Mouse (Mus musculus): ENCODE data around the gene Pom121l2. TPM values are rescaled to one million over a fixed set of nuclear protein-coding genes. Genes with fewer than 3 reads are reported as not detected.

Gene Pom121l2
- total RNA-seq, 1 experiment from 2014 or later, result not detected

DNA sequence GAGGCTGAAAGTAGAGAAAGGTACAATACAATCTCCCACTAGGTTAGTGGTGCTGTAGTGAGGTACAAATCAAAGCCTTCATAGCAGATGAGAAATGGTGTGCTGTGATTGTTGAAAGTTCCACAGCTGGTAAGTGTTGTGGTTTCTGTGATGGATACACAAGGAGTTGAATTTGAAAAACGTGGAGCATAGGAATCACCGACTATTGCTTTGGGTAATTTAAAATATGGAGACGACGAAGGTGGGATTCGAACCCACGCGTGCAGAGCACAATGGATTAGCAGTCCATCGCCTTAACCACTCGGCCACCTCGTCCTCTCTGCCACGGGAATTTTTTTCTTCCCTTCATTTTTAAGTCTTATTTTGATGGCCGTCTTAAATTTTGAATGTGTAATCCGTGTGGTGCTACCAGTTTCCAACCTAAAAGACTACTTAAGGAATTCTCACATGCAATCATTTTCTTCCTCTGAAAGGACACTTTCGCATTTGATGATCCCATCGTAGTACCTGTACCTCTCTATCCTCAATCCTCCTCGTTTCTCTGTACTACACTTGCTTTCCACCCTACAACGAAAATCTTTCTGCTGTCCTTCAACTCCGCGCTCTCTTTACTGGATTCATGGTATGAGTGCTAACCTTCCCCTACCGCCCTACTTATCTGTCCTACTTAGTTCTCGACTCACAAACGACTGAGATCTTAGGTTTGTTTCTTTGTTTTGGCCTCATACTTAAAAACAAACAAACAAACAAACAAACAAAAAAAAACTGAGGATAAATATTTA, 13.2 kb downstream of the Pom121l2 start:
- no peak for DNase-seq

DNA sequence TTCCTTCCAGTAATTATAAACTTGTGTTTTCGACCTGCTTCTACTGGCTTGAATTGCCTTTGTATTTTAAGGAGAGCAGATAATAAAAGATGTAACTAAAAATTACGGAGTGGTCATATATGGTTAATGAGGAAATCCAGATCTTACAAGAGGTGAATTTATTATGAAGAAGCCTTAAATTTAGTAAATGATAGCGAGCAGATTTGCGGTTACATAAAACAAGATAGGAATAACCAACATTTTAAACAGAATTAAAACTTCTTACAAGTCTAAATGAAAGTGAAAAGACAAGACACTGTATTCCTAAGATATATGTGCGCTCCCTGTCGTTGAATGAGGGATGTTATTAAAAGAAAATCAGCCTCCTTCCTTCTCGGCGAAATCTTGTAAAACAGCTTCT, 13.9 kb downstream of the Pom121l2 start:
- DNase-seq, result no peak

DNA sequence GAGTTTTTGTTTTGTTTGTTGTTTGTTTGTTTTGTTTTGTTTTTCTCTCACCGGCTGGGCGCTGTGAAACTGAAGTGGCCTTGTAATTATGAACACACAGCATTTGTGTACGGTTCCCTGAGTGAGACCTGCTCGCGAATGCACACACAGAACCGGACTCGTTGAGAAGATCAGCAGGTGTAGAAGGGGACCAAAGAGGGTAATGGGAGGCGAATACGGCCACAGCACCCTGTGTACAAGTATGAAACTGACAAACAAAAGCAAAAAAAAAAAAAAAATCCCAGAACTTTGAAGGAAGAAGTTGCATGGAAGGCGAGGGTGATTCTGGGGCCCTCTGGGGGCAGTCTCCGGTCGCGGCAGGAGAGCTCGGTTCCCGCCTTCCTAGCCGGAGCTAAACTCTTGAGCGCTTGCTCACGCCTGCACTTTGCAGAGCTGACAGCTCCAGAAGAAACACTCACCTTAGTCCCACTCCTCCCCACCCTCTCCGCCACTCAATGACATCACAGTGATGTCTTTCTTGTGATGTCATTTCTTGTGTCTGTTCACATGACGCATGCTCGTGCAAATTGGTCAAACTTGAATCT, 14.4 kb downstream of the Pom121l2 start:
- DNase-seq, result peak; percentile 9

DNA sequence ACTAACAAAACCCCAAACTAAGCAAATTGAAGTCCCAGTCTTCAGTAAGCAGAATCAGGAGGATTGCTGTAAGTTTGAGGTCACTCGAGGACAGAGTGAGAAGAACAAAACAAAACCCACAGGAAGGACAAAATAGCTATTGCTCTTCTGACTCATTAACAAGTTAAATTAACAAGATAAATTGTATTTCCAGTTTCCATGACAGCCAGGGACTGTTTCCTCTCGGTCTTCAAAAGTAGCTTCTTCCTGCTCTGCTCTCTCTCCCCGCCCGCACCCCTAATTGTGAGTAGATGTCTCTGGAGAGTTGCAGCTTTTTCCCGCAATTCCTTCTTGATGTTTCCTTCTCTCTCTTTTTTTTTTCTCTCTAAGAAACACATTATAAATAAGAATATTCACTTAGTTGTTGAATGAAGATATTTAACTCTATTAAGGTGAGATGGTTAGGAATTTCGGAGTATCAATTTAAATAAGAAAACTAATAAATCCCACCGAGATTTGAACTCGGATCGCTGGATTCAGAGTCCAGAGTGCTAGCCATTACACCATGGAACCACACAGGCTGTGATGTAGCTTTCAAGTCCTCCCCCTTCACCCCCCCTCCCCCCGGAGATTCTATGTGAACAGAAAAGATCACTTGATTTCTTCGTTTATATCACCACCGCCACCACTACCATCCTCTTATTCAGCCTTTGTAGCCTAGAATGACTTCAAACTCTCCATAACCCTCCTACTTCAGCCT, 15.3 kb downstream of the Pom121l2 start:
- DNase-seq, result no peak

DNA sequence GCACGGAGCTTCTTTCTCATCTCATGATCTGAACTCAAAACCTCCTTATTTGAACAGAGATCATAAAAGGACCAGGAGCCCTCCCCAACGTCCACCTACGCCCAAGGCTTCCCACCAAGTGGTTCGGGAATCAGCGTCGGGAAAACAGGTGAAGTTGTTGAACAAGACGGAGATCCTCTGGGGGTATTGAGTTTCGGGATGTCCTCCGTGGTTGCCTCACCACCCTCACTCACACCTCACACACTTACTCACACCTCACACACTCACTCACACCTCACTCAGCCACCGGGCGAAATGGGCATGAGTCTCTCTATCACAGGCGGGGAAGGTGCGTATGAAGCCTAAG, 15.8 kb downstream of the Pom121l2 start:
- DNase-seq, result no peak

DNA sequence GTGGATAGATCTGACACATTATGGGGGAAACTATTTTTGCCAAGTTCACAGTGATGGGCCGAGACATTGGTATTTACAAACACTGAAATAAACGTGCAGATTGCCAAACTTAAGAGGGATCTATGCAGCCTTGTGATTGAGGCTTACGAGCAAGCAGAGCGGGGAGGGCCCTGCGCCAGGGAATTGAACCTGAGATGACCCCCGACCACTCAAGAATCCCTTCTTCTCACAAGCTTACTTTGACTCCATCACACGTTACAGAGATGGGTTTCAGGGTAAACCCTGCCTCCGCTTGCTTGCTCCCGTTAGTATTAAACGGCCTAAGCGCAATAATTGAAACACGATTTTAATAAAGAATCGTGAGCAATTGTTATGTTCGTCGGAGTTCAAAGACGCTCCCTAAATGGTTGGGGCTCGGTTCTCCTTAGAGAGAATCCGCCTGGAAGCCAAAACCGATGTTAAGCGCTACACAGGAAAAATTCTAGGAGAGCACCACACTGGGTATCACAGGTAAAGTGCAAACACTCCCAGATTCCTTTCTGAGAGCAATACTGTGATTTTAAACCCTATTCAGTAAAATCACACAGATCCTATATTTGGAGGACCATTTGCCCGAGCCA, 16.3 kb downstream of the Pom121l2 start:
- no peak for DNase-seq

DNA sequence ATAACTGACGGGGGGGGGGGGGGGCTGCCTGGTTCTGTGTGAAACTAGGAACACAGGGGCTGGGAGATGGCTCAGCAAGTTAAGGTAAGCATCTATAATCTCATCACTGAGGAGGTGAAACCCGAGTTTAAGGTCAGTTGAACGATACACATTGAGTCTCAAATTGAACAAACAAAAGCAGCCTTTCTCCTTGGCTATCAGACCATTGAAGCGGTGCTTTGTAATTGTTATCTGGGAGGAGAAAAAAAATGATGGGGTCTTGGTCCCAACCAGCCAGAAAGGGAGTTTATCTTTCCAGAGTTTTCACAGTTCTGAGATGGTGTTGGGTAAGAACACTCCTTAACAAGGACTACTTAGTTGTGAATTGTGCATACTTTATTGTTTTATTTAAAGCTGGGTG, 16.8 kb downstream of the Pom121l2 start:
- no peak for DNase-seq

DNA sequence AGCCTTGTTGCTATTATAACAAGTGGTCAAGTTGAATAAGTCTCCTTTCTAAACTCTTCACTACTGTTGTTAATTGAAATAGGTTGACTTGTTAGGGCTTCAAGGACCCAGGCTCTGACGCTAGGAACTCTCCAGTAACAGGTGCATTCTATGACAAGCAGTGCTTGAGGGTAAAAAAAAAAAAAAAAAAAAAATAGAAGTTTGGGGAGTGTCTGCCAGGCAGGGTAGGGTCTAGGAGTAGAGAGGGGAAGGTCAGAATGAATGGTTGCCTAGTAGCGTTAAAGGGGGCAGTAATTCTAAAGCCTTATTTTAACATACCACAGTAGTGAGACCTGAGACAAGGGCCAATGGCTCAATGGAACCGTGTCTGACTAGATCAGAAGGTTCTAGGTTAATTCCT, 17.4 kb downstream of the Pom121l2 start:
- no peak for DNase-seq

DNA sequence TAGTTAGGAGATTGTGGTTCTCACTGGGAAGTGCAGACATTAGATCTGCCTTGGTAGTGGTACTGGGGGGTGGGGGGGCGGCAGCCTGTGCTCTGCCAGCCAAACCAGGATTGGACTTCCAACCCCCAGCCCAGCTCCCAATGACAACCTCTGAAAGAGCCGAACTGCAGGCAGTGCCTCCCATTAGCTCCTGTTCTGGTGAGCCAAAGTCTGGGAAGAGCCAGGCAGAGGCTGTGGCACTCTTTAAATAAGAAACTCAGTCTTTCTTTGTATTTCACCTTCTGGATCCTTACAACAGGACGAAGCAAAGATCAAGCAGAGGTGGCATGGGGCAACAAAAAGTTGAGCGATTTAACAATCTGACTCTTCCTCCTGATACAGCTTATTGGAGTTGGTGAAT, 18.2 kb downstream of the Pom121l2 start:
- DNase-seq, result no peak

DNA sequence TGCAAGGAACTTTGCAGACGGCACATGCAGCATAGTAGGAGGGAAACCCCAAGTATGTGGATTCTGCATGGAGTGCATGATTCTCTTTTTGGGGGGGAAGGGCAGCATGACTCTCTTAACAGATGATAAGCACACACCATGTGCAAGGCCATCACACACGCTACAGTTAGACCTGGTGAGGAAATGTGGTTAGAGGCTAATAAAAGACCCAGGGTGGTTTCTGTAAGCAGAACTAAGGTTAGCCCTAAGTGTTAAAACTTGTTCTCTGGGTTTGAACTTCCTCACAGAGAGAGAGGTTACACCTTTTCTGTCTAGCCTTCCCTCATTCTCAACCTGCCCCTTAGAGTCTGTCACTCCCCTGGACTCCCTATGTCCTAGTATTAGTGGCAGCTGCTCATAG, 20.4 kb downstream of the Pom121l2 start:
- no peak for DNase-seq

DNA sequence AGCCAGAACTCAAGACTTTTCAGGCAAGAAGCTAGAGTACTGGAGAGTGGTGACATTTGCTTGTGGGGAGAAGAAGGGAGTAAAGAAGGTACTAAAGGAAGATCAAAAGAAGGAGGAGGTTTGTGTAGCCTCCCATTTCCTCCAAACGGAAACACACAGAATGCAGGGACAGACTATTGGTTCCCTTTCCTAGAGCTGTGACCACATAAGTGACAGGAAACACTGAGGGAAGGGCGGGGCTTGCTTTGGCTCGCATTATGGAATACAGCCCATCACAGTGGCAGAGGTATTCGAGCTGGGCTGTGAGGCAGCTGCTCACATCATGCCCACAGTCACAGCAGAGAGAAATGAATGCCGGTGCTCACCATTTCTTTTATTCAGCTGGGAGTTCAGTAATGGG, 20.8 kb downstream of the Pom121l2 start:
- DNase-seq, result no peak

DNA sequence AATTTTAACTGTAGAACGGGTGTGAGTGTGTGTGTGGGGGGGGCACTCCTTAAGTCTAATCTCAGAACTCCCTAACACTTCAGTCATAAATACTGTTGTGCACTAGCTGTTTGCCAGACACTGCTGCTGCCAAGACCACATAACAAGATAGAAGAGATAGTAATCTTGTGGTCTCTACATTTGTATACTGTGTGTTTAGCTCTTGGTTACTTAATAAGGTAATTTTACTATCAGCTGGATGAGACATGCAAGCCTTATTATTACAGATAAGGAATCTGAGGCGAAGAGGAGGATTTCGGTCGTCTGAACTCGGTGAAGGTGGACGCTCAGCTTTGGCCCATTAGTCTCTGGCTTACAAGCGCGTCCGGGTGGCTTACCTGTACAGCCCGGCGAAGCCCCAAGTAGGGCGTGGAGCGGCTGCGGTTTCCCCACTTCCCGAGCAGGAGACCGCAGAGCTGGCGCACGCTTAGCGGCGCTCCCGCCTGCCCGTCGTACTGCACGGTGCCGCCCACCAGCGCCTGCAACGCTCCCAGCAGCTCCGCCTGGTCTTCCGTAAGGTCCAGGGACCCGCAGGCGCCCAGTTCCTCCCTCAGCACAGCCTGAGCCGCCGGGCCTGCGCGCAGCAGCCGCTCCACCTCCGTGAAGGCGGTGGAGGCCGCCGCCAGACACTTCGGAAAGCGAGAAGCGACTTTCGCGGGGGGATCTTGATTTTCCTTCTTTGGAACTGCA, 24.8 kb downstream of the Pom121l2 start:
- DNase-seq, result peak; percentile 42

DNA sequence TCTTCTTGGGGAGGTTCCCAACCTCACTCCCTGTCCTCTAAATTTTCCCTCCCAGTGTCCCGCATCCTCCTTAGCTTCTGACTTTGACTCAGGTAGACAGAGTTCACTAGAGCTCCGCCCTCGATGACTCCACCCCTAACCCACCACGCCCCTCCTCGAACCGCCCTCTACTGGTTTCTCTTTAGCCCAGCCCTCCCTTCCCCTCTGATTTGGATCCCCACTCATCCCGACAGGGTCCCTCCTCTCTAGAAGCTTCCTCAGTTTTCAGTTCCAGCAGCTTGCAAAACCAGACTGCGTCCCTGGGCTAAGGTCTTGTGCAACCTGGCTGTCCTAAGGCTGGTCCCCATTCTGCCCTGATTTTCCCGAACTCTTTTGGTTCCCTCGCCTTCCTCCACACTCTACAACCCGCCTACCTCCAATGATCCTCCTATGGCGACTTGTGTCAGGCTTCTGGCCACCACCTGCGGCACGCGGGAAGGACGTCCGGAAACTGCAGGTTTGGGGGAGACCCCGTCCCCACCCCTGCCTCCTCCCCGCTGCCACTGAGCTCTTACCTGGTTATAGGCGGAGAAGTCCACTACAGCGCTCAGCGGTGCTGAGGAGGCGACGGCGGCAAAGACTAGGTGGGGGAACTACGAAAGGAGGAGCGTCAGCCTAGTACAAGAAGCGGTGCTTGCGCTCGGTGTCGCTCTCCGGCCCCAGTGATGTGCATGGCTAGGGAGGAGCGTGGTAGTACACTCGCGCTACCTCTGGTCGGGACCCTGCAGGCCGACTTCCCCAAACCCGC, 25.5 kb downstream of the Pom121l2 start:
- DNase-seq, result peak; percentile 42

DNA sequence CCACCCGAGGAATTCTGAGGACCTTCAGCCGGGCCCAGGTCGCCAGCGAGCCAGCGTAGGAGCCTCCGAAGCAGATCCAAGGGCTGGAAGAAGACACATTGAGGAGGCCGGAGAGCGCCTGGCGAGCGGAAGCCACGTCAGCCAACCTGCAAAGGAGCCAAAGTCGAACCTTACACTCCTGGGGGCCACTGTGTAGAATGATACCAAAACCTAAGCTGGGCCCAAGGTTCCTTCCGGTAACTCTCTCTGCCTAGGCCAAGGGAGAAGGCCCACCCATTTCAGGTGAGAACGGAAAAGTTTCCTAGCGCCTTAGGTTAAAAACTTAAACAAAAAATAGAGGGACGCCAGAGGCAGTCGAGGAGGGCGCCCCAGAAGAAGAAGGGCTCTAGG, 26.1 kb downstream of the Pom121l2 start:
- DNase-seq, result no peak

DNA sequence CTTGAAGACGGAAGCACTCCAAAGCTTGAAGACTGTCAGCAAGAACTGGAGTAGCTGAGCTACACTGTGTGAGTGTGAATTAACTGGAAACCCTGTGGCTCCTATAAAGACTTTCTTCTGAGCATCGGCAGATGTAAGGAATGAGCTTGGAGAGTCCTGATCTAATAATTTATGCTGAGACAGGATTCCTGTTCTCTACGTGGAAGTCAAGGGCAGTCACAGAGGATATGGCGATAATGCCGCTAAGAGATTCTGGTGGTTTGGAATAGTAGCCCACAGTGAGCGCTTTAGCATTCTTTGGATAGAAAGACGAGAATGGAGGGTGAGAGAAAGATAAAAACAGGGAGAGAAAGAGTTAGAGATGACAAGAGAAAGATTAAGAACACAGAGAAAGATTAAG, 26.9 kb downstream of the Pom121l2 start:
- no peak for DNase-seq

DNA sequence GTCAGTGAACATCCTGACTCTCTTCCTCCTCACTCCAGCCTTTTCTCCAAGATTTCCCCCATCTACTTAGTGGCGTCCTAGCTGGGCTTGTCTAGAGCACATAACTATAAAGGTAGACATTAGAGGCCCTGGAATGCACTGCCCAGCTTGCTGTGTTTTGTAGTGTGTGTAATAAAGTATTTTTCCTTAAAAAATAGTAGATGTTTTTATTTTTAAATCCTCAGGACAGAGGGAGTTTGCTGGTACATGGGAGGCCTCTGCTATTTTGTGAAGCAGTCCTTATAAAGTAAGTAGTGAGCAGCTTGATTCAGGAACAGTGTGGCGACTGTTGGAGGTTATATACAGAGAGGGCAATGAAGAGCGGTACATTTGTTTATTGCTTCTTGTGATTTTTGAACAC, 27.7 kb downstream of the Pom121l2 start:
- DNase-seq, result no peak

DNA sequence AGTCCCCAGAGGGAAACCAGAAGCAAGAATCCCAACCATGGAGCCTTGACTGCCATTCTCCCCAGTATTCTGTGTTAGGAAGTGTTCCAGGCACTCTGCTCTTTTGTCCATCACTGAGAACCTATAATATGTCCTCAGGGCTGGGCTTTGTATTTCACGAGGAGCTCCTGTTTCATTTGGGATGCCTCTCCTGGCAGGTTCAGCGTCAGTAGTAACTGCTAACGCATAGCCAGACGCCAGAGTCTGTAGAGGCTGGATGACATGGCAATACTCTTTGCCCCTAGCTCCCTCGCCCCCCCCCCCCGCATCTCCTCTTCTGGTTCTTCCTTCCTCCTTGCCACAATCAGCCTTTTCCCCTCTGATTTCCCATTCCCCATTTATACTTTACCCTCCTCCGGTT, 28.6 kb downstream of the Pom121l2 start, which contains the start of gene Prss16:
Gene Prss16 (minus strand): TSS at position 101 of the 400 bp plus-strand sequence.
- no peak for DNase-seq

DNA sequence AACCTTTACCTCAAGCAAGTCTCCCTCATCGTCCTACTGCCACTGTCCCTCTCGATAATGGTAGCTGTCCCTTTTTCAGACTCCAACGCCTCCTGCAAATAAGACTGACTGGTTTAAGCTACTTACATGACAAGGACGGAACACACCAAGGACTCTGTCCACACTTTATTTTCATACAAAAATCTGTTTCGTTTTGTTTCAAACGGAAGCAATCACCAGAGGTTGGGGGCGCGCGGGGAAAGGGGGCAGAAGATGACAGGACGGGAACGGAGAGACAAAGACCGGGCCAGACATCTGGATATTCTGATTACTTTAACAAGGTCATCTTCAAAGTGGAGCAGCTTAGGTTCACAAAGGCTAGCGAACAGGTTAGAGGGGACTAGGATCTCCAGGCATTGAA, 32.7 kb downstream of the Pom121l2 start:
- no peak for DNase-seq

DNA sequence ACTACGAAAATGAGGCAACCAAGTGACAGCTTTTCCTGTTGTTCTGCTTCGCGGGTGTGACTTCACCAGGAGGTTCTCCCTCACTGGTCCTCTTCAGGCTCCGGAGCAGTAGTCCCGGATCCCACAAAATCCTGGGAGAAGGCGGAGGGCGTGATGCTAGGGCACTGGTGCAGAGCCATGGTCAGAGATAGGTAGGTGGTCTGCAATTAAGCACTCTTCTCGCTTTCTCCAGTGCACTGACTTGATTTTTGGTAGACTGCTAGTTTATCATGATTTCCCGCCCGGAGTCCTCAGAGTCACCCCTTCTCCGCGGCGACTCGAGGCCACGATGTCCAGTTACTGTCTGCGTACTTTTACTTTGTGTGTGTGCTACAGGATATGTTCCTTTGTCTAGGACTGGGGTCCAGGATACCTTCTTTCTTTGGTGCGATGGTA, 33.4 kb downstream of the Pom121l2 start:
- no peak for DNase-seq

DNA sequence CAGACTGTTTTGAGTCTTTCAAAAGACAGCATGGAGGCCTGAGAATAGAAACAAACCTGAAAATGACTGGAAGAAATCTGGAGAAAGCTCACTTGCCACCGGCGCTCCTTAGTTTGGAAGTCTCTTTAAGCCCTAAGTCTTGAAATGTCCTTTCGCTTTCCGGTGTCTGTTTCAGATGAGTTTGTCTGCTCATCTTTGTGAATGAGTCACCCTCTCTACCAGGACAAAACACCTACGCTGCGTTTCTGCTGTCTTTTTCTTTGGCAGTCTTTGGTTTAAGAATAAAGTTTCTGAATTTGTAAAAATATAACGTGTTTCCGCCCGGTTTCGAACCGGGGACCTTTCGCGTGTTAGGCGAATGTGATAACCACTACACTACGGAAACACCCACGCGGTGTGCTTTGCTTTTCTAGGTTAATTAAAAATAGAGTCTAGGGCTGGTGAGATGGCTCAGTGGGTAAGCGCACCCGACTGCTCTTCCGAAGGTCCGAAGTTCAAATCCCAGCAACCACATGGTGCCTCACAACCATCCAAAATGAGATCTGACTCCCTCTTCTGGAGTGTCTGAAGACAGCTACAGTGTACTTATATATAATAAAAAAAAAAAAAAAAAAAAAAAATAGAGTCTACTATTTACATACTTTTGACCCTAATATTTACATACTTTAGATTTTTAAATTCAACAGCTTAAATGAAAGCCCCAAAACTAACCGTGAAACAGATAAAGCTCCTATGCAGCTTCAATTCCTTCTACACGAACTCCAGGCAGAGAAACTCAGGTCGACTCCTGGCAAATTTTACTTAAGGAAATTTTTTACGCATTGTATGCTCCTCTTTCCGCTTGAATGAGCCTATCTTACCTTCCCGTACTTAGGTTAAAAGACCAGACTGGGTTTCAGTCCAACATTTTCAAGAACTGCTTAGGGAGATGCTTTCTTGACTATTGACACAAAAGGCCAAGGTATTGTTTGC, 34.8 kb downstream of the Pom121l2 start:
- DNase-seq, result peak; percentile 67
